Mouse (Mus musculus): Measurements from ENCODE around the gene Dynlt1a. TPM values are rescaled to one million over a fixed set of nuclear protein-coding genes. Genes with fewer than 3 reads are reported as not detected.
"Not testable (repeated sequence)": the region's sequence is repeated elsewhere in the genome, so short reads cannot be mapped to it uniquely, and the experiment has no call there.

The Dynlt1a gene
- polyA plus RNA-seq, 1 experiment from 2014 or later = 10.9 TPM

DNA sequence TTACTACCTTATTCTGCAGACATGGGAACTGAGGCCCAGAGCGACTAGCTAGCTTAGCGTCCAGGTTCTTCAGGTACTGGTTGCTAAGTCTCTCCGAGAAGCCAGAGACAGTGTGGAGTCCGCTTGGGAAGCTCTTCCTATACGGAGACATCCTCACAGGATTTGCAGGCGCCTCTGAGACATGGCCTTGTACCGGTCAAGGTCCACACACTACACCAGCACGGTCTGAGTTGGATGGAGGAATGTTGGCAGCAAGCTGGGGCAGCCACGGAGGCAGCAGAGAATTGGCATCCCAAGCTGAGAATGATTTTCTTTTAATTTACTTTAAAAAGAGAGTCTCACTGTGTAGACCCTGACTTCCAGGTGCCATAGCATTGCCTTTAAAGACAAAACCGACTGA lies 34.2 kb downstream of the Dynlt1a start:
- not testable (repeated sequence) for H3K36me3 ChIP-seq; H3K9me3 ChIP-seq (replicated peaks); H3K4me2 ChIP-seq; H3K27ac ChIP-seq (ENCODE audit: poor library complexity, severe bottlenecking); ATAC-seq (ENCODE audit: insufficient number of reproducible peaks, low FRiP score); H3K4me1 ChIP-seq (replicated peaks); H3K9ac ChIP-seq; H3K27me3 ChIP-seq (replicated peaks); H3K4me3 ChIP-seq
- 91% methylated on average over 8 of the region's 10 CpGs for WGBS

DNA sequence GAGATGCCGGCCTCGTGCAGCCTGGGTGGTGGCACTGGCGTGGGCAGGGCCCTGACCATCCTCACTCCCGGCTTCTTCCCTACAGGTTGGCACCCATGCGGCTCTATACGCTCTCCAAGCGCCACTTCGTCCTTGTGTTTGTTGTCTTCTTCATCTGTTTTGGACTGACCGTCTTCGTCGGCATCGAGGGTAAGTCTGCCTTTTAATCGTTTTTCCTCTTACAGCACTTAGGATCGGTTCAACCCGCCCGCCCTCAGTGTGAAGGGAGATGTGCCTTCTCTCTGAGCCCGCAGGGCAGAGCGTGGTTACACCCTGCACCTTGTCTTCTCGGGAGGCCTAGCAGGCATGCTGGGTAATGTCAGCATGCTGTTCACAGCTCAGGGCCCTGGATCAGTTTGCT lies 36.8 kb downstream of the Dynlt1a start:
- WGBS = 94% methylated on average over 19 of the region's 19 CpGs
- not testable (repeated sequence) for H3K4me1 ChIP-seq (replicated peaks); H3K9me3 ChIP-seq (replicated peaks); H3K27ac ChIP-seq (ENCODE audit: poor library complexity, severe bottlenecking); H3K36me3 ChIP-seq; H3K27me3 ChIP-seq (replicated peaks); H3K4me2 ChIP-seq; H3K9ac ChIP-seq; H3K4me3 ChIP-seq; ATAC-seq (ENCODE audit: insufficient number of reproducible peaks, low FRiP score)

DNA sequence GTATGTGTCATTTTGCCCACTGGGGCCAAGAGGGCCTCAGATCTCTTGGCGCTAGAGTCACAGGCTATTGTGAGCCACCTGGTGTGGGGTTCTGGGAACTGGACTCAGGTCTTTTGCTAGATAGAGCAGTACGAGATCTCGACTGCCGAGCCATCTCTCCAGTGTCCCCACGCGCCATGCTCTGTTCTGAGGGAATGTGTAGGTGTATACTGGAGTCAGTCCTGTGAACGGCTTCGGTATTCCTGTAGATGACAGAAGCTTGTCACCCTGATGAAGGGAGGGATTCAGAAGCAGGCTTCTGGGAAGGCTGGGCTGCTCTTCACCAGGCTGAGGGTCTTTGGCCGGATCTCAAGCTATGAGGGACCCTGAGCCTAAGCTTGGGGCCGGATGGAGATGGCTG lies 37.5 kb downstream of the Dynlt1a start:
- ATAC-seq (ENCODE audit: insufficient number of reproducible peaks, low FRiP score); H3K4me1 ChIP-seq (replicated peaks); H3K9ac ChIP-seq; H3K36me3 ChIP-seq; H3K27me3 ChIP-seq (replicated peaks); H3K27ac ChIP-seq (ENCODE audit: poor library complexity, severe bottlenecking); H3K4me3 ChIP-seq; H3K4me2 ChIP-seq; H3K9me3 ChIP-seq (replicated peaks): not testable (repeated sequence)
- WGBS = 87% methylated on average over 10 of the region's 10 CpGs

DNA sequence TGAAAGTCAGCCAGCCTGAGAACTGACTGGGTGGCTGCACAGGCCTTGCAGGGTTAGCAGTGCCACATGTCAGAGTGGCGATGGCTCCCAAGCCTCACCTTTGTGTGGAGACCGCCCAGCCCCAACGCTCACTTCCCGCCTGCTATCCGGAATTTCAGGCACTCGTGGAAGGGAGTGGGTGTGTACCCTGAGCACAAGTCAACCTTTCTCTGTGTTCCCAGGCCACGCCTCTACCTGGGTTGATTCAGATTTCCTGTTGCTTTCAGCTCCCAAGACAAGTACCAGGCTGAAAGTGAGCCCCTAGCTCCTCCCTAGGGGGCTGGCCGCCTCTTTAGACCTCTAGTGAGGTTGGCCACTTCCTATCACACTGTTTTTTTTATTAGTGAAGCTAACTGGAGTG lies 38.1 kb downstream of the Dynlt1a start:
- not testable (repeated sequence) for H3K9ac ChIP-seq; H3K4me3 ChIP-seq; H3K27ac ChIP-seq (ENCODE audit: poor library complexity, severe bottlenecking); H3K4me2 ChIP-seq; H3K36me3 ChIP-seq; ATAC-seq (ENCODE audit: insufficient number of reproducible peaks, low FRiP score); H3K9me3 ChIP-seq (replicated peaks); H3K27me3 ChIP-seq (replicated peaks); H3K4me1 ChIP-seq (replicated peaks)
- 62% methylated on average over 8 of the region's 8 CpGs for WGBS

DNA sequence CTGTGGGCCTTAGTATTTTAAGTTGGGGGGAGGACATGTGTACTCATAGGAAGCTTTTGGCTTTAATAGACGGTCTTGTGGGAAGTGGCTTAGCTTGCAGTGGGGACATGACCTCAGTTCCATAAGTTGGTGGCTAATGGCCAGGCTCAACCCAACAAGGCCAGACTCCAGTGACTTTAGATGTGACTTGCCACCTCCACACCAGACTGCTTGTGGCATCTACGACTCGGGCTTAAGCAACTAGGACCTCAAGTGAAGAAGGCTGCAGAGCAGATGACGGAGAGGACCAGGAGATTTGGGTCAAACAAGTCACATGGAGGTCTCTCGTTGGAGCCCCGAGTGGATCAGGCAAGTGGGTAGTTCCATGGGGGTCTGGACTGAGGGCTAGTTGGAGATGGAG lies 42.6 kb downstream of the Dynlt1a start:
- WGBS = 79% methylated on average over 6 of the region's 6 CpGs
- not testable (repeated sequence) for H3K9me3 ChIP-seq (replicated peaks); H3K4me3 ChIP-seq; H3K27me3 ChIP-seq (replicated peaks); H3K27ac ChIP-seq (ENCODE audit: poor library complexity, severe bottlenecking); H3K4me2 ChIP-seq; H3K9ac ChIP-seq; ATAC-seq (ENCODE audit: insufficient number of reproducible peaks, low FRiP score); H3K4me1 ChIP-seq (replicated peaks); H3K36me3 ChIP-seq

DNA sequence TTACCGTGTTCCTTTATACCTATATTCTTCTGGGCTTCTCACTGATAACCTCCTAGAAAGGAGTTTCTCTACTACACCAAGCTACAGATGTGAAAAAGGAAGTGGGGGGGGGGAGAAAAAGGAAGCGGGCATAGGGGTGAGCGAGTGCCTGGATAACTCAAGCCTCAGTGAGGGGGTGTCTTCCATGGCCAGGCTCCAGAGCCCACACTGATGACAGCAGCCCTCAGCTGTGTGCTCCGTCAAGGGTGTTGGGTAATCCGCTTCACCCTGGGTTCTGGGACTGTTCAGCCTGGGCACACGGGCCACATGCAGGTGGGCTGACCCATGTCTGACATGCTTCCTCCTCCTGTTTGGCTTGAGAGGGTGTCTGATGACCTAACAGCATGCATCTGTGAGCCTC lies 45.3 kb downstream of the Dynlt1a start:
- not testable (repeated sequence) for H3K4me1 ChIP-seq (replicated peaks); H3K27me3 ChIP-seq (replicated peaks); ATAC-seq (ENCODE audit: insufficient number of reproducible peaks, low FRiP score); H3K9me3 ChIP-seq (replicated peaks); H3K27ac ChIP-seq (ENCODE audit: poor library complexity, severe bottlenecking); H3K4me2 ChIP-seq; H3K9ac ChIP-seq; H3K4me3 ChIP-seq; H3K36me3 ChIP-seq
- 68% methylated on average over 6 of the region's 6 CpGs for WGBS

DNA sequence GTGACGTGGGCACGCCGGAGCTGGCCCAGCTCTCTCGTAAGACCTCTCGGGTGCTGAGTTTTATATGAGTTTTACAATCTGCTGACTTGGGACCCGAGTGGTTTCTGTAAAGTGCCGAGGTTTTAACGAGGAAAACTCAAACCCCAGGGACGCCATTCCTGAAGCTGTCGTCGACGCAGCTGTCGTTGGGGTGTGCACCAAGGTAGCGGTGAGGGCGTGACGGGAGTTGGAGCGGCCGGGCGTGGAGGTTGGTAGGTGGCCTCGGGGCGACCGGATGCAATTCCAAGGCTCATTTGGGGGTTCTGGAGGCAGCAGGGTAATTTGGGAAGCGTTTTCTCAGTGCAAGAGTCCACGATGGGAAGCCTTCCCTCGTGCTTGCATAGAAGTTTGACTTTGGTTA lies 46.5 kb downstream of the Dynlt1a start:
- not testable (repeated sequence) for H3K36me3 ChIP-seq; H3K27ac ChIP-seq (ENCODE audit: poor library complexity, severe bottlenecking); H3K27me3 ChIP-seq (replicated peaks); ATAC-seq (ENCODE audit: insufficient number of reproducible peaks, low FRiP score); H3K4me1 ChIP-seq (replicated peaks); H3K9me3 ChIP-seq (replicated peaks)
- H3K4me2 ChIP-seq = peak overlapping the region; percentile 74
- peak overlapping the region; percentile 78 for H3K9ac ChIP-seq
- 0% methylated on average over 25 of the region's 25 CpGs for WGBS
- peak overlapping the region; percentile 68 for H3K4me3 ChIP-seq

DNA sequence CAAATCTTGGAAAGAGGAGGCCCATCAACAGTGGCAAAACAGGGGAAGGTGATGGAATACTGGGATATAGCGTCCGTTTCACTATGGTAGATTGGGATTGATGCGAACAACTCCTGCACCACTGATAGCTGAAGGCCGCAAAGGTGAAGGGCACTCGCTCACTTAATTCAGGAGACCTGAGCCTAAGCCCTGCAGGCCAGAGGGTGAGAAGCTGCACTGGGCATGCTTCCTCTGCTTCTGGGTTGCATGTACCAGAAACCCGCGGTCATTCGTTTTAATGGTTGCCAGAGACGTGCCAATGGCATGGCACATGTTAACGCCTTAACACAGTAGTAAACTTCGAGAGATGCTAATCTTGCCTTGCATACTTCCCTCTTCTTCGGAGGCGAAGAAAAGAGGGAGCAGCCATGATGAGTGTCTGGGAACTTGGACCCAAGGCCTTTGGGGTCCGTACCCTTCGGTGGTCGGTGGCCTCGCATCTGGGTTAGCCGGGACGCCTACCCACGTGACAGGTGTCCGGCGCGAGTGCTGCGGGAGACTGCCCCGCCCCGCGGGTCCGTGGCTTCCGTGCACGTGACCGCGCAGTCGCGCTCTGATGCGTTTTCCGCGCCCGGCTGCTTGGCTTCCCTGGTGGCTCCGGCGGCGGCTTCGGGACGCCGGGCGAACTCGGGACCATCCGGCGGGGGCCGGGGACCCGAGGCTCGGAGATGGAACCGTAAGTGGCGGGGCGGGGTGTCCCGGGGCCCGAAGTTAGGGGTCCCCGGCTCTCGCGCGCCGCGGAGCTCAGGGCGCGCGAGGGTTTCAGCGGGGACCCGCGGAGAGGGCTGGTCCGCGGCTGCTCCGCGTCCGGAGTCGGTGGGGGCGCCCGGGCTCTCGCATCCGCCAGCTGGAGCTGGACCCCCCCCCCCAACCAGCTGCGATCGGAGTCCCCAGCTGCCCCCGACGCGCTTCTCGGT lies 47.1 kb downstream of the Dynlt1a start:
- peak overlapping the region; percentile 74 for H3K4me2 ChIP-seq
- under 1% methylated on average over 72 of the region's 84 CpGs for WGBS
- not testable (repeated sequence) for H3K27ac ChIP-seq (ENCODE audit: poor library complexity, severe bottlenecking); H3K27me3 ChIP-seq (replicated peaks); H3K36me3 ChIP-seq; H3K9me3 ChIP-seq (replicated peaks); H3K4me1 ChIP-seq (replicated peaks)
- peak overlapping the region; percentile 68 for H3K4me3 ChIP-seq
- peak; percentile 86 for ATAC-seq (ENCODE audit: insufficient number of reproducible peaks, low FRiP score)
- H3K9ac ChIP-seq = peak overlapping the region; percentile 78

DNA sequence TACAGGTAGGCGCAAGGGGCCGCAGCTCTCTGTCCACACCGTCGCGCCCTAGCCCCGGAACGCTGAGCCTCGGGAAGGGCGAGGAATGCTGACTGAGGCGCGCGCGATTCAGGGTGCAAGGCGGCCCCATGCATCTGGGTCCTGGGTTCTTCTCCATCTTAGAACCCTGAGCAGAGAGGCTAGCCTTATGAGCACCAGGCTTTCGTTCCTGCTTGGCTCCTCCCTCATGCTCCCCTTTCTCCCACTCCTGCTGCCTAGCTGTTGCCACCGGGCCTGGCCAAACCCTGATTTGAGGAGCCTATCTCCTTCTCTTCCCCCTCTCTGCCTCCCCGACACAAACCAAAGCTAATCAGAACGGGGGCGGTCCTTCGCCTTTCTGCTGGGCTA lies 60.2 kb downstream of the Dynlt1a start:
- H3K9ac ChIP-seq; H3K36me3 ChIP-seq; H3K9me3 ChIP-seq (replicated peaks); H3K4me1 ChIP-seq (replicated peaks); H3K27me3 ChIP-seq (replicated peaks); H3K27ac ChIP-seq (ENCODE audit: poor library complexity, severe bottlenecking): not testable (repeated sequence)
- ATAC-seq (ENCODE audit: insufficient number of reproducible peaks, low FRiP score) = 0 out of 2 replicates have a peak, but pooled peaks have one; percentile 4
- peak overlapping the region; percentile 59 for H3K4me2 ChIP-seq
- 0% methylated on average over 6 of the region's 20 CpGs for WGBS
- peak overlapping the region; percentile 31 for H3K4me3 ChIP-seq

DNA sequence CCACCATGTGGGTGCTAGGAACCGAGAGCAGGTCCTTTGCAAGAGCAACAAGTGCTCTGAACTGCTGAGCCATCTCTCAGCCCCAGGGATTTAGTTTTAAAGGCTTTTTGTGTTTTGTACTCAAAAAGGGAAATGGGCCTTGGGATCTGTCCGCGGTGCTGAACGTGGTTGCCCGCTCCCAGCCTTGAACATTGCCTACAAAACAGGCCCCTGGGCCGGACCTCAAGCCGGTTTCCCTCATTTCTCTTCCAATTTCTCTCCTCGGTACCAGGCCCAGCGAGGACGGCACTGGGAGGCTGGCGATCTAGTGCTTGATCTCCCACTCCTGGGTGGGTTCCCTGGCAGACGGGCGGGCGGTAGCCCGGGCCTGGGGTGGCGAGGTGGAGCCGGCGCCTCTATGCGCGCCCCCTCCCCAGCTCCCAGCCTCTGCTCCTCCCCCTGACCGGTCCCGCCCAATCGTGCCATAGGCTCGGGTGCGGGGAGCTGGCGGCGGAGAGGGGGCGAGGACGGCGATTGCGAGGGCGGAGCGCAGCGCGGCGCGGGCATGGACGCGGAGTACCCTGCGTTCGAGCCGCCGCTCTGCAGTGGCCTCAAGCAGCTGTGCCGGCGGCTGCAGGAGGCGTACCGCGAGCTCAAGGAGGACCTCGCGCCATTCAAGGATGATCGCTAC lies 60.8 kb downstream of the Dynlt1a start, which contains the start of gene Tmem181a:
Gene Tmem181a (plus strand): TSS at position 461 of the 670 bp plus-strand sequence.
- Histone ChIP-seq H3K4me3 (peak within 1 kb of the TSS; percentile 31), H3K4me2 (peak within 1 kb of the TSS; percentile 59)
- H3K4me1 ChIP-seq (replicated peaks); H3K27me3 ChIP-seq (replicated peaks); H3K9ac ChIP-seq; H3K9me3 ChIP-seq (replicated peaks); H3K27ac ChIP-seq (ENCODE audit: poor library complexity, severe bottlenecking); H3K36me3 ChIP-seq: not testable (repeated sequence)
- WGBS = under 1% methylated on average over 18 of the region's 51 CpGs
- peak; percentile 63; the same call in 1 of the 2 replicates for ATAC-seq (ENCODE audit: insufficient number of reproducible peaks, low FRiP score)
